Mouse (Mus musculus): ENCODE measurements around the gene Pcbp3. TPM values are rescaled to one million over a fixed set of nuclear protein-coding genes. Genes with fewer than 3 reads are reported as not detected.
A peak's percentile ranks its signal among the peaks of the same experiment; 100 is the strongest.
"Not testable (repeated sequence)": the region's sequence is repeated elsewhere in the genome, so short reads cannot be mapped to it uniquely, and the experiment has no call there.

Gene Pcbp3
- polyA plus RNA-seq, 1 experiment from 2014 or later = 30.6 TPM

- no peaks in the 10 kb centered on the region for H3K9me3 ChIP-seq (ENCODE audit: control insufficient read depth, low read length)
- no peak overlapping the region for H3K27ac ChIP-seq (ENCODE audit: low read depth, low read length)
- no peaks in the 10 kb centered on the region for H3K36me3 ChIP-seq (ENCODE audit: control insufficient read depth, insufficient read depth, low read length)
- DNase-seq (ENCODE audit: low spot score) = no peak
- 67% methylated on average over 2 of the region's 2 CpGs for WGBS
- no peak overlapping the region for H3K4me3 ChIP-seq (ENCODE audit: low read depth, low read length)
- H3K4me1 ChIP-seq (replicated peaks; ENCODE audit: control insufficient read depth, insufficient read depth, low read length) = no peaks in the 10 kb centered on the region
- no peak overlapping the region for H3K9ac ChIP-seq (ENCODE audit: low read depth, low read length)
- no peak overlapping the region for H3K4me2 ChIP-seq (replicated peaks; ENCODE audit: low read depth, low read length)
- ATAC-seq (ENCODE audit: low FRiP score) = no peak
- H3K27me3 ChIP-seq (ENCODE audit: control insufficient read depth, insufficient read depth, low read length) = no peaks in the 10 kb centered on the region
Observed at GRCm38 (mm10) chr10:76978042-76978441, 16.4 kb upstream of the Pcbp3 start.

DNA sequence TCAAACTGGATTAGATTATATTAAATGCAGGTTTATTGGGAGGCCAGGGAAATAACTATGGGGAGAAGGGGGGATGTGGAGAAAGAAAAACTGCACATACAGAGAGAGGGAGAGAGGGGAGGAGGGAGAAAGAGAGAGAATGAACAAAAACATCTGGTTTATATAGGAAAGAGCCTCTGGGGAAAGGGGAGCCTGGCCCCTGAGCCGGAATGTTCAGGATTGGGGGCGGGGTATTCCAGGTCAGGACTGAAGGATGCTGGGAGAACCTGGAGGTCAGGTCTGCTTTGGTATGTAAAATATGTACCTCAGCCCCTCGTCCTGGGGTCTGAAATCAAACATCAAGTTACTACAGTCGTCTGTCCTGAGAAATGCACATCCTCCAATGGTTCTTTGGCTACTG lies 15.0 kb upstream of the Pcbp3 start:
- Histone ChIP-seq H3K4me3 (ENCODE audit: low read depth, low read length) (no peak overlapping the region), H3K9ac (ENCODE audit: low read depth, low read length) (no peak overlapping the region), H3K4me1 (replicated peaks; ENCODE audit: control insufficient read depth, insufficient read depth, low read length) (no peaks in the 10 kb centered on the region), H3K4me2 (replicated peaks; ENCODE audit: low read depth, low read length) (no peak overlapping the region), H3K27me3 (ENCODE audit: control insufficient read depth, insufficient read depth, low read length) (no peaks in the 10 kb centered on the region), H3K36me3 (ENCODE audit: control insufficient read depth, insufficient read depth, low read length) (no peaks in the 10 kb centered on the region), H3K9me3 (ENCODE audit: control insufficient read depth, low read length) (no peaks in the 10 kb centered on the region), H3K27ac (ENCODE audit: low read depth, low read length) (no peak overlapping the region)
- 49% methylated on average over 4 of the region's 4 CpGs for WGBS
- ATAC-seq (ENCODE audit: low FRiP score) (no peak), DNase-seq (ENCODE audit: low spot score) (no peak)

GRCm38 (mm10) chr10:76973797-76974436 lies 12.2 kb upstream of the Pcbp3 start:
- no peaks in the 10 kb centered on the region for H3K4me1 ChIP-seq (replicated peaks; ENCODE audit: control insufficient read depth, insufficient read depth, low read length)
- WGBS = 47% methylated on average over 15 of the region's 15 CpGs
- no peaks in the 10 kb centered on the region for H3K36me3 ChIP-seq (ENCODE audit: control insufficient read depth, insufficient read depth, low read length)
- no peaks in the 10 kb centered on the region for H3K27me3 ChIP-seq (ENCODE audit: control insufficient read depth, insufficient read depth, low read length)
- no peak overlapping the region for H3K9ac ChIP-seq (ENCODE audit: low read depth, low read length)
- H3K9me3 ChIP-seq (ENCODE audit: control insufficient read depth, low read length) = no peaks in the 10 kb centered on the region
- H3K4me2 ChIP-seq (replicated peaks; ENCODE audit: low read depth, low read length) = no peak overlapping the region
- no peak overlapping the region for H3K27ac ChIP-seq (ENCODE audit: low read depth, low read length)
- DNase-seq (ENCODE audit: low spot score) = no peak
- no peak overlapping the region for H3K4me3 ChIP-seq (ENCODE audit: low read depth, low read length)
- ATAC-seq (ENCODE audit: low FRiP score) = no peak

- H3K4me3 ChIP-seq (ENCODE audit: low read depth, low read length); H3K4me1 ChIP-seq (replicated peaks; ENCODE audit: control insufficient read depth, insufficient read depth, low read length); H3K4me2 ChIP-seq (replicated peaks; ENCODE audit: low read depth, low read length); ATAC-seq (ENCODE audit: low FRiP score); H3K9me3 ChIP-seq (ENCODE audit: control insufficient read depth, low read length); H3K27ac ChIP-seq (ENCODE audit: low read depth, low read length); DNase-seq (ENCODE audit: low spot score); H3K36me3 ChIP-seq (ENCODE audit: control insufficient read depth, insufficient read depth, low read length); H3K9ac ChIP-seq (ENCODE audit: low read depth, low read length); H3K27me3 ChIP-seq (ENCODE audit: control insufficient read depth, insufficient read depth, low read length): not testable (repeated sequence)
- WGBS = 70% methylated on average over 6 of the region's 6 CpGs
Observed at GRCm38 (mm10) chr10:76972318-76972717, 10.6 kb upstream of the Pcbp3 start.

GRCm38 (mm10) chr10:76970974-76971373 lies 9.3 kb upstream of the Pcbp3 start:
- no peak for ATAC-seq (ENCODE audit: low FRiP score)
- no peak for DNase-seq (ENCODE audit: low spot score)
- Histone ChIP-seq H3K27me3 (ENCODE audit: control insufficient read depth, insufficient read depth, low read length) (no peaks in the 10 kb centered on the region), H3K36me3 (ENCODE audit: control insufficient read depth, insufficient read depth, low read length) (no peaks in the 10 kb centered on the region), H3K9me3 (ENCODE audit: control insufficient read depth, low read length) (no peaks in the 10 kb centered on the region), H3K9ac (ENCODE audit: low read depth, low read length) (no peak overlapping the region), H3K4me3 (ENCODE audit: low read depth, low read length) (no peak overlapping the region), H3K27ac (ENCODE audit: low read depth, low read length) (no peak overlapping the region), H3K4me1 (replicated peaks; ENCODE audit: control insufficient read depth, insufficient read depth, low read length) (no peaks in the 10 kb centered on the region), H3K4me2 (replicated peaks; ENCODE audit: low read depth, low read length) (no peak overlapping the region)
- 92% methylated on average over 7 of the region's 7 CpGs for WGBS

DNA sequence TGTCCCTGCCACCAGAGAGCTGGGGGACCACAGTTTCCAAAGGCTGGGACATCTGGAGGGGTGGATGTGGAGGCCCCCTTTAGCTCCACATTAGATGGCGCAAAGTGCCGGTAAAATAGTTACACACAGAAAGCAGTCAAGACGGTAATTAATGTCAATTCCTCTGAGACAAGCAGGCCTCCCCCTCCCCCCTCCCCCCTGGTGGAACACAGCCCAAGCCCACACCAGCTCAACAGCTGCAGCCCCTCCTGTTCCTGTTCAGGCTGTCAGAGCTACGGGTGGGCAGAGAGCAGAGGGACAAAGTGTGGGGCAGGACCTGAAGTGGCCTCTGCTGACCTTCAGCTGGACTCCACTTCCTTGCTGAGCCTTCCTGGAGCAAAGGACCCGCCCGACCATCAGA lies 2.7 kb upstream of the Pcbp3 start:
- H3K27ac ChIP-seq (ENCODE audit: low read depth, low read length) = peak overlapping the region; percentile 62
- no peak for ATAC-seq (ENCODE audit: low FRiP score)
- H3K4me2 ChIP-seq (replicated peaks; ENCODE audit: low read depth, low read length) = no peak overlapping the region

DNA sequence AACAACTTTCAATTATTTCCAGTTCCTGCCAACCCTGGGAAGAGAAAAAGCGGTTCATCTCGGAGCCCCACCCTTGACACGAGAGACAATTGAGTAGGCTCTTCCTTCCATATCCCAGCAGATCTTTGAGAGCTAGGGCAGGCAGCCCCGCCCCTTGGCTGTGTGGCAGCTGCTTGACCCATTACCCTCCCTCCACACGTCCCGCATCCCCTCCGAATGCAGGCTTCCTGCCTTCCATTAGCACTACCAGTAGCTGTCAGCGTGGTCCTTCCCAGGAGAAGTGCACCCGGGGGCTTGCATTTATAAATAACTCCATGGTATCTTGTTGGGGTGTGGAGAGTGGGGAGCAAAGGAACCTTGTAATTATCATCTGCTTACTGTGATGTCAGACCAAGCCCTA lies 2.3 kb upstream of the Pcbp3 start:
- Histone ChIP-seq H3K9ac (ENCODE audit: low read depth, low read length) (0 out of 2 replicates have a peak overlapping the region, but pooled peaks have one; percentile 11), H3K4me1 (replicated peaks; ENCODE audit: control insufficient read depth, insufficient read depth, low read length) (peaks cover 14% of the 10 kb centered on the region; the same call in 1 of the 2 replicates), H3K9me3 (ENCODE audit: control insufficient read depth, low read length) (no peaks in the 10 kb centered on the region), H3K4me2 (replicated peaks; ENCODE audit: low read depth, low read length) (peak overlapping the region; percentile 17; the same call in 1 of the 2 replicates), H3K36me3 (ENCODE audit: control insufficient read depth, insufficient read depth, low read length) (no peaks in the 10 kb centered on the region), H3K4me3 (ENCODE audit: low read depth, low read length) (no peak overlapping the region), H3K27me3 (ENCODE audit: control insufficient read depth, insufficient read depth, low read length) (no peaks in the 10 kb centered on the region), H3K27ac (ENCODE audit: low read depth, low read length) (peak overlapping the region; percentile 62)
- WGBS = 18% methylated on average over 9 of the region's 9 CpGs
- DNase-seq (ENCODE audit: low spot score) (peak; percentile 68), ATAC-seq (ENCODE audit: low FRiP score) (no peak)

More for the DNA sequence above, 2.7 kb upstream of the Pcbp3 start:
- no peaks in the 10 kb centered on the region for H3K27me3 ChIP-seq (ENCODE audit: control insufficient read depth, insufficient read depth, low read length)
- peak; percentile 58 for DNase-seq (ENCODE audit: low spot score)
- WGBS = 17% methylated on average over 6 of the region's 6 CpGs
- no peak overlapping the region for H3K4me3 ChIP-seq (ENCODE audit: low read depth, low read length)
- H3K4me1 ChIP-seq (replicated peaks; ENCODE audit: control insufficient read depth, insufficient read depth, low read length) = peaks cover 14% of the 10 kb centered on the region; the same call in 1 of the 2 replicates
- no peaks in the 10 kb centered on the region for H3K36me3 ChIP-seq (ENCODE audit: control insufficient read depth, insufficient read depth, low read length)
- H3K9me3 ChIP-seq (ENCODE audit: control insufficient read depth, low read length) = no peaks in the 10 kb centered on the region
- H3K9ac ChIP-seq (ENCODE audit: low read depth, low read length) = 0 out of 2 replicates have a peak overlapping the region, but pooled peaks have one; percentile 11

- Histone ChIP-seq H3K9me3 (ENCODE audit: control insufficient read depth, low read length) (no peaks in the 10 kb centered on the region), H3K4me2 (replicated peaks; ENCODE audit: low read depth, low read length) (peak overlapping the region; percentile 97), H3K4me3 (ENCODE audit: low read depth, low read length) (peak overlapping the region; percentile 67), H3K27me3 (ENCODE audit: control insufficient read depth, insufficient read depth, low read length) (no peaks in the 10 kb centered on the region), H3K9ac (ENCODE audit: low read depth, low read length) (peak overlapping the region; percentile 76), H3K27ac (ENCODE audit: low read depth, low read length) (peak overlapping the region; percentile 21; the same call in 1 of the 2 replicates), H3K36me3 (ENCODE audit: control insufficient read depth, insufficient read depth, low read length) (no peaks in the 10 kb centered on the region), H3K4me1 (replicated peaks; ENCODE audit: control insufficient read depth, insufficient read depth, low read length) (peaks cover 14% of the 10 kb centered on the region; the same call in 1 of the 2 replicates)
- ATAC-seq (ENCODE audit: low FRiP score) (peak; percentile 39), DNase-seq (ENCODE audit: low spot score) (no peak)
- WGBS = 4% methylated on average over 11 of the region's 11 CpGs
Observed at GRCm38 (mm10) chr10:76961156-76961555, 531 bp downstream of the Pcbp3 start.

GRCm38 (mm10) chr10:76958201-76958600 lies 3.5 kb downstream of the Pcbp3 start:
- 0 out of 2 replicates have a peak, but pooled peaks cover 6% of the 10 kb centered on the region for H3K4me1 ChIP-seq (replicated peaks; ENCODE audit: control insufficient read depth, insufficient read depth, low read length)
- no peak overlapping the region for H3K4me2 ChIP-seq (replicated peaks; ENCODE audit: low read depth, low read length)
- WGBS = 63% methylated on average over 3 of the region's 3 CpGs

More at GRCm38 (mm10) chr10:76958201-76958600, 3.5 kb downstream of the Pcbp3 start:
- H3K9me3 ChIP-seq (ENCODE audit: control insufficient read depth, low read length) = no peaks in the 10 kb centered on the region
- no peak overlapping the region for H3K4me3 ChIP-seq (ENCODE audit: low read depth, low read length)
- H3K9ac ChIP-seq (ENCODE audit: low read depth, low read length) = no peak overlapping the region
- DNase-seq (ENCODE audit: low spot score) (peak; percentile 48), ATAC-seq (ENCODE audit: low FRiP score) (no peak)
- H3K27me3 ChIP-seq (ENCODE audit: control insufficient read depth, insufficient read depth, low read length) = no peaks in the 10 kb centered on the region
- H3K27ac ChIP-seq (ENCODE audit: low read depth, low read length) = no peak overlapping the region
- no peaks in the 10 kb centered on the region for H3K36me3 ChIP-seq (ENCODE audit: control insufficient read depth, insufficient read depth, low read length)
